Mouse (Mus musculus) right cerebral cortex, postnatal 4 days (tissue): ENCODE results near the gene Cd207.

Experiments used
- DNase-seq: peaks from one replicate; pipeline ENCODE4 v3.0.0-alpha.2; 2022

Cd207 gene

DNA sequence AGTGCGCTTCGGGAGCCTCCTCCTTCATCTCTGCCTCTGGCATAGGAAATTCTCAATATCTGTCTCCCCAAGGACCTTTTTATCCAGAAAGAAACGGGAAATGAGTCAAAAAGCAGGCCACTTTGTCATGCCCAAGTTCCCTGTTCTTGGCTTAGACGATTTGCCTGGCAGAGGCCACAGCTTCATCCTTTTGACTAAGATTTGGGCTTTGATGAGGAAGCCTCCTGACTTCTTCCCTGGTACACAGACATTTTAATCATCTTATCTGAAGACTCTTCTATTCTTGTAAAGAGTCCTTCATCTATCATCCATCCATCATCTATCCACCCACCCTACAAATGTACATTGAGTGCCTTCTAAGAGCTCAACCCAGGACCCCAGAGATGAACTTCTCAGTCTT is at the start of gene Cd207:
Cd207 (minus strand) TSS at position 101 of the 400 bp plus-strand sequence.
- DNase-seq, result no peak

DNA sequence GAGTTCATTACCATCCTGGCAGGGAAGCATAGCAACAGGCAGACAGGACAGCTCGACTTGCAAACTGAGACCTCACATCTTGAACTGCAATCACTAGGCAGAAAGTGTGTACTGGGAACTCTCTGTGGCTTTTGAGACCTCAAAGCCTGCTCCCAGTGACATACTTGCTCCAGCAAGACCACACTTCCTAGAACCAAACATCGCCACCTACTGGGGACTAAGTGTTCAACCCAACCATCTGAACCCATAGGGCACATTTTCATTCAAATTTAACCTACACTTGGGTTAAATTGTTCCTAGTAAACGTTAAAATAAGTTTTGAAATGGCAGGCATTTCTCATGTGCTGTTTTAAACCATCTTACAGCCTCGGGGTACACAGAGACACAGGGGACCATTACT is 49.5 kb upstream of the Cd207 start:
- DNase-seq, result no peak

DNA sequence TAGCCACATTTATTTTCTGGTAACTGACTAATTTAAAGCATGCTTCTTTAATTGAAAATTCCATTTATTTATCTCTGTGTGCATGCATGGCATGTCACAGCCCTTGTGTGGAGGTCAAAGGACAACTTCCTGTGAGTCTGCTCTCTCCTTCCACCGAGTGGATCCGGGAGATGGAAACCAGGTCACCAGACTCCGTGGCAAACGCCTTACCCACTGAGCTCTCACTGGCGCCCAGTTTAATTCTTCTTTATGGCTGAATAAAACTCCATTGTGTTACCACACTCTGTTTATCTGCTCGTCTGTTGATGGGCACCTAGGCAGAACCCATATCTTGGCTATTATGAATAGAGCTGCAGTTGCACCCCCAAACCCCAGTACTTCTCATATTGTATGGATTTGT is 44.9 kb upstream of the Cd207 start:
- no peak for DNase-seq

DNA sequence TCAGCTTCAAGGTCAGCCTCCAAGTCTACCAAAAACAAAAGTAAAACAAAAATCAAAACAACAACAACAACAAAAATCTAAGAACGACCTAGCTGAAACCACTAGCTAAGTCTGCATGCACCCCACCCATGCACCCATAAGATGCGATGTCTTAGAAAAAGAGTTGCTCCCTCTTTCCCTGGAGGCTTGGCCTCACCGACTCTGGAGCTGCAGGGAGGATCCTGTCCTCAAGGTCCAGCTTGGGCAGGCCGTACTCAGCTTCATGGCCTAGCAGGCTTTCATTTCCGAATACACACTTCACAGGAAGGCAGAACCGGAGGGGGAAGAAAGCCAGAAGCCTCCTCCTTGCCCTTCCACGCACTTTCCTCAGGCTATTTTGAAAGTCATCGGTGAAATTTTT is 39.4 kb upstream of the Cd207 start:
- no peak for DNase-seq

DNA sequence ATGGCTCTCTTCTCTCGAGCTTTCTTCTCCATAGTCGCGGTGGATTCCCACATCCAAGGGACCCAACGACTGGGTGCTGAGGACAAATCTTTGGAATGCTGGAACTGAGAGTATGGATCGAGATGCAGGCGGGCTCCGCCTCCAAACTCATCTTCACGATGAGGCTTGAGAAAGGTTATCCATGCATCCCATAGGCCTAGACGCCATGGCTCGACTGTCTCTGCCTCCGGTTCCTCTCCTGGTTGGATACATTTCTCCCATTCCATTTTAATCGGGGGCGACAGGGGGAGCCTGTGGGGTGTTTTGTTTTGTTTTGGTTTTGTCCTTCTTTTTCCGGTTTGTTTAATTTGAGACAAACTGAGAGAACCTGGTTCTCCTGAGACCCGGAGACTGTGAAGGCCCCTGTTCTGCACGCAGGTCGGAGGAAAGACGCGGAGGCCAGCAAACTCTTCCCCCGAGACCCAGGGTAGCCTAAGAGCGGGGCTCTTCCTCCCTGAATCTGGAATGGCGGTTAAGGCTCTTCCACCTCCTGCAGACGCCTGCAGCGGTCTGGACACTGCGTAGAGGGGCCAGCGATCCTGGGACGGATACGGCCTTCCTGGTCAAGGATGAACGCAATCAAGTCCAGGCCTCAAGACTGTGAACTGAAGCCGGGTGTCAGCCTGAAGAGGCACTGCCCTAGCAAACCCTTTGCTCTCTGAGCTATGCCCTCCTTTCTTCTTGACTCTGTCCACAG is 38.0 kb upstream of the Cd207 start:
- DNase-seq, result no peak

DNA sequence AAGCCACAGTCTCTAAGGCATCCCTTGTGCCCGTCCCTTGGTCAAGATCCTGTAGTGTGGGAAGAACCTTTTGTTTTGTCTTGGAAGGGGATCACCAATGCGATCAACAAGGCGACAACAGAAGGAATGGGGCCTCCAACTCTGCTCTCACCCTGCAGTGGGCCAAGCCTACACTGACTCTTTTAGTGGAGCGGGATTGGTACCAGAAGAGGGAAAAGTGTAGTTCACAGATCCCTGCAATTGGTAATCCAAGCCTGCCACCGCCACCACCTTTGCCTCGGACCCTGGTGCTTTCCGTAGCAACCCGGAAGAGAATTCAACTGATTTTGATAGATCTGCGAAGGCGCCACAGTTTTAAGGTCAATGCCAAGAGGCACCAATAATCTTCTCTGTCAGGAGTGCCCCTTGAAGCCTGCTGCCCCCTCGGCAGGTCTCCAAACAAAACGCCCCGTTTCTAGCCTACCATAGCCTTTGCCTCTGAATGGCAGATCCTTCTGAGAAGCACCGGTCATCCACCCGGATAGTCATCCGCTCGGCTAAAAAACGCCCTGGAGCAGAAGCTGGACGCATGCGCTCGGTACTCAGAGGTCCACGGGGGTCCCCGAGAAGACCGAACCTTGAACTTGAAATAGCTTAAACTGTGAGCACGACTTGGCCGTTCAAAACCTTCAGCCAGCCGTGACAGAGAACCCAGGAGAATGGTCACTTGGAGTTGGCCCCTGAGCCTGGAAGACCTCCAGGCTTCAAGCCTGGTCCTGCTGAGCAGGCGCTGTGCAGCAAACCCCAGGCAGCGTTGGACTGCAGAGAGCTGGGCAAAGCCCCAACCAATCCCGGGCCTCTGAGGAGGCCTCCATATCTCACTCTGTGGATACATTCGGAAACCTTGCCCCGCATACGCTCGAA is 36.8 kb upstream of the Cd207 start:
- DNase-seq, result no peak

DNA sequence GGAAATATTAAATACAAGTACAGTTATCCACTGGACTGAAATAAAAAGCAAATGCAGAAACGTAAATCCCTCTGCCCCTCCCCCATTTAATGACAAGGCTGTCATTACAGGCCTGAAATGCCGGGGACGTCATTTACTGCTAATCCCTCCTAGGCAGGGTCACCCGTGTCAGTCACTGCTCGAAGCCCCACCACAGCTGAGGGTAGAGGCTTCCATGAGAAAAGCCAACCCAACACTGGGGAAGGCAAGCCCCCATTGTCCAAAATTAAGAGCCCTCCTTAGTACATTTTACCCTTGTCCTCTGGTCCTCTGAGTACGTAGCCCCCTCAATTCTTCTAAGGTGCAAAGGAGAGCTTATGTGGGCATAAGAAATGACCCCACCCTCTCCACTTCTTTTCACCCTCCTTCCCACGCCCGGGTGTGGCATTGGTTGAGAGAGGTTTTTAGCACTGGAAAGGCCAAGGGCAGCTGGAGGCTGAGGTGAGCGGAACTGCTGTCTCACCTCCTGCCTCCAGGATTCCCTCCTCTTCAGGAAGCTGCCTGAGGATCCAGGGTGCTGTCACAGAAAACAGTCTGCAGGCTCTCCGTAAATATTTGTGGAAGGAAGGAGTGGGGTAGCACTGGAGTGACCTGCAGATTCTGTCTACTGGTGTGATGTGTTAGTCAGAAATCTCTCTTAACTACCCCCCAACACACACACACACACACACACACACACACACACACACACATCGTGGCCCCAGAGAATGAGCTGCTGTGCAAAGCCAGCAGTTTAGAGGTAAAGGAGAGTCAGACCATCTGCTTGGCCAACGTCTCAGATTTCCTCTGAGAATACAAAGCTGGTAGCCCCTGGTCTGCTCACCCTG is 35.8 kb upstream of the Cd207 start:
- DNase-seq, result no peak

DNA sequence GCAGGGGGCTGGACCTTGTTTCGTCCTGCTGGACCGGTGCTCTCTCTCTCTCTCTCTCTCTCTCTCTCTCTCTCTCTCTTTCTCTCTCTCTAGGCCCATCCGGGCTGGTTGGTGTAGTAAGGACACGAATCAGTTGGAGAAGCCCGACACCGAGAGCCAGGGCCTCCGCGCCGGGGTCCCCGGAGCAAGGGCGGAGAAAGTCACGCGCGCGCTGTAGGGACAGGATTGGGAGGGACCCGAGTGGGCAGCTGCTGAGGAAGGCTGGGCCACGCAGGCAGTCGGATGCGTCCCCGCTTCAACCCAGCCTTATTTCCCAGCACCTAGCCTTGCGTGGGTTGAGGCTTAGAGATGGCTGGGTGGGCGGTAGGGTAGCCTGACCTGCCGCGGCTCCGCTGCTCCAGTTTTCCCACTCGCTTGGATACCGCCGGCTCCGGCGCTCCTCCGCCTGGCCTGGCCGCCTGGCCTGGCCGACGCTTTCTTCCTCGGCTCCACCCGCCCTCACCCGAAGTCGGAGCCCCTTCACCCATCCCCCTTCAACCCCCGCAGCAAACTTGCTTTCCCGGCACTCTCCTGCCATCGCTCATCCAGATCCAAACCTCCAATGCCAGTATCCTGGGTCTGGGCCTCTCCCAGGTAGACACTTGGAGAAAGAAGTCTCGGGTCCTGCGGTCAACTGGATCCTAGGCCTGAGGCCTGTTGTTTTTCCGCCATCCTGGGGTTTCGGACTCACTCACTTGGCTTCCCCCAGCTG is 34.2 kb upstream of the Cd207 start:
- no peak for DNase-seq

DNA sequence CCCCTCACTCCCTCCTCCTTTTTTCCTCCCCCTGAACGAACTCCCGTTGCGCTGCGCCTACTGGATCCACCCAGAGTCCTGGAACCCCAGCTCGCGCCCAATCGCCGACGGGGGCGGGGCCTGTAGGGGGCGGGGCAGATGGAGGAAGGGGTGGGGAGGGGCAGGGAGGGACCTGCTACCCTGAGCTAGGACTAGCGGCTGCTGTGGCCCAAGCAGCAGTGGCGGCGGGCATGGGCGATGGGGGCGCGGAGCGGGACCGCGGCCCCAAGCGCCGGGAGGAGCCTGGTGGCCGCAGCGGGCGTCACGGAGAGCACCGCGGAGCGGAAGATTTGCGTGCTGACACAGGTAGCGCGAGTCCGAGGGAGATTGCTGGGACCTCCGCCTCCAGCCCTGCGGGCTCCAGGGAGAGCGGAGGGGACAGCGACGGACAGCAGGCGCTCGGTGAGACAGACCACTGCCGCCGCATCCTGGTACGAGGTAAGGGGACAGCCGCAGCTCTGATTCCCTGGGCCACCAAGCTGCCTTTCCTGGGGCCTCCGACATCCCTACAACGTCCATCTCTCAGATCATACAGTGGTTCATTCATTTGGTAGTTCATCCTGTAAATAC is 33.5 kb upstream of the Cd207 start, which contains the start of gene Vax2:
Vax2 (plus strand) TSS at position 198 of the 609 bp plus-strand sequence.
- no peak for DNase-seq

DNA sequence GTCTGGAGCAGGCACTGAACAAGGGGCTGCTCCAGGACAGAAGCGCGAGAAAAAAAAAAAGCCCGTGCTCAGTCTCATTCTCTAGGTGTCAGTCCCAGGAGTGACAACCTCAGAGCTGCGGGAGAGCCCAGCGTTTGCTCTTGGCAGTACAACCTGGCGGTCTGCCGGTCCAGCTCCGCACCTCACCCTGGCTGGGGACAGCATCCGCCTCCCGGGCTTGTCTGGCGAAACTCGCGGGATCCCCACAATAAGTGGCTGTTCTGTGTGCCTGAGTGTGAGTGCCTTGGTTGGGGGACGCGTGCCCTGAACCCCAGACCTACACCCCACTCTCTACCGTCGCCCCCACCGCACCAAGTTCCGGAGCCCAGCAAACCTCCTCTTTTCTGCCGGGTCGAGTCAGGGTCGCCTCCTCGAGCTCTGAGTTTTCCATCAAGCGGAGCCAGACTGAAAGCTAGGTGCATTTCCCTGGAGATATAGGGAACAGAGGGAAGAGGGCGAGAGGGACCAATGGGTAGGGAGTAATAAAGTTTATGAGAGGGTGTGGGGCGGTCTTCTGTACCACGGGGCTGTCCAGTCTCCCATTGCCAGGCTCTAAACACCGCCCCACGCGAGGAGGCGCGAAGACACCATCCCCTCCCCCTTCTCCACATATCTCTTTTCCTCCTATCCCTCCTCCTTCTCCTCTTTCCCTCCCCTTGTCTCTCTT is 32.9 kb upstream of the Cd207 start:
- no peak for DNase-seq

DNA sequence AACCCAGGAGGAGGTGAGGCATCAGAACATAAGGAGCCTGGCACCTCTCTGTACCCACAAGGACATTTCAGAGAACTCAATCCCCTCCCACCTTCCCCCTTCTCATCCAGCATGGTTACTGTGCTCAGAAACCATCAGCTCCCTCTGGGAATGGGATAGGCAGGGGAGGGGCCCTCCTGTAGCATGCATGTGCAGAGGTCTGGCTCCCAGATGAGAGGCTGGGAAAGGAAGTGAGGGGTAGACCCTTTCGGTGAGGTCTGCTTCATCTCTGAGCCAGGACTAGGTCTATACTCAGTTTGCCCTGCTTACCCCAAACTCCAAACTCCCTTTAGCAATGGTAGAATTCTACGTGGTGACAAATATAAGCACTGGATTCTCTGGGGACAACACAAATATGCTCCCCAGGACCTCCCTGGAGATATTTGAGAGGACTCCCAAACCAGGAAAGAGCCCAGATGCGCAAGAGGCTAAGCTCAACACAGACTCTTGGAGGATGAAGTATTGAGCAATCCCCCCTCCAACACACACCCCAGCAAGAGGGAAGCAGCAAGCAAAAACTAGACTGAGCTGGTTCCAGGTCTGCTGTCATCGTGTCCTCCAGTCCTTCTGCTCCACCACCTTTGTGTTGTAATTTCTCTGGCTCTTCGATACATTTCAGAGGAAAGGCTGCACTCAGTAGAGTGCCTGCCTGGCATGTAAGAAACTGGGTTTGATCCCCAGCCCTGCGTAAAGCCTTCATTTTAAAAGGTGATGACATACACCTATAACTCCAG is 30.3 kb upstream of the Cd207 start:
- DNase-seq, result no peak

DNA sequence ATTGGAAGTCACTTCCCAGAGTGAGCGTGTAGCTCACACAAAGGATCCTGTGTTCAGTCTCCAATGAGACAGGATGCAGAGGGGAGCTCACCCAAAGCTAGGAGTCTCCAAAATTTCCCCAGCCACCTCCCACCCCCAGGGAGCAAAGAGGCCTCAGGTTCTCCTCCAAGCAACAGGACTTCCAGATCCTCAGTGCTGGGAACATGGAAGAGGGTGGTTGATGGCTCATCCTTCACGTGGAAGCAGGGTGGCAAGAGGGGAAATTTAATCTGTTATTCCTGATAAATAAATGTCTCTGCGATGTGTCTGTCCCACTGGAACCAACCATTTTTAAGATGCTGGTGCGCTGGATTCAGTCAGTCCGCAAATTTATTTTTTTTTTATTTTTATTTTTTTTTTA is 27.0 kb upstream of the Cd207 start:
- DNase-seq, result no peak

DNA sequence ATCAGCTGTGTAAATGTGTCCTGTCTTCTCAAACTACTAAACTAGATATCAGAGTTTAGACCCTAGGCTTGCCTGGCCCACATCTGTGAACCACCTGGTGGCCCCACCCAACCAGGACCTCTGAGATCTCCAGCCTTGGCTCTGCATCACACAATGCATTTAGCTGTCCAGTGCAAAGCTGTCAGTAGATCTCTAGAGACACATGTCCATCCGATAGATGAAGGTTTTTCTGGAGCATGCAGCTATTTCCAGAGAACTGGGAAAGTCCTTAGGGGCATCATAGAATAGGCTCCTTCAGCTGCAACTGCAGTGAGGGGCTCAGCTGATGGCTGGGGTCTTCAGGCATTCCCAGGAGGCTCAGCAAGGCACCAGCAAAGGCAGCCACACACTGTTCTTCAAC is 26.6 kb upstream of the Cd207 start:
- no peak for DNase-seq

DNA sequence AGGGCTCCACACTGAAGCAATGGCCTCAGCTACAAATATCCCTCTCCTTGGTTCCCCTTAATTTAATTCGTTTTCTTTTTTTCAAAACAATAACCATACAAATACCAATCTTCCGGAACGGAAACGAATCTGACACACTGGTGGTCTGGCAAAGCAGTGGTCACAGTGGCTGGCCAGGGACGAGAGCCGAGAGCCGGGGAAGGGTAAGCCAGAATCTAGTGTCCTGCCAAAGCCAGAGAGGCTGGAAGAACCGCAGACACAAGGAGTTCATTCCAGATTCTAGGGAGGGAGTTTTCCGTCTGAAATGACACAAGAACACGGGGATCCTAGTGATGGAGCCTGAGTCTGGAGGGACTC is 26.0 kb upstream of the Cd207 start:
- DNase-seq, result no peak

DNA sequence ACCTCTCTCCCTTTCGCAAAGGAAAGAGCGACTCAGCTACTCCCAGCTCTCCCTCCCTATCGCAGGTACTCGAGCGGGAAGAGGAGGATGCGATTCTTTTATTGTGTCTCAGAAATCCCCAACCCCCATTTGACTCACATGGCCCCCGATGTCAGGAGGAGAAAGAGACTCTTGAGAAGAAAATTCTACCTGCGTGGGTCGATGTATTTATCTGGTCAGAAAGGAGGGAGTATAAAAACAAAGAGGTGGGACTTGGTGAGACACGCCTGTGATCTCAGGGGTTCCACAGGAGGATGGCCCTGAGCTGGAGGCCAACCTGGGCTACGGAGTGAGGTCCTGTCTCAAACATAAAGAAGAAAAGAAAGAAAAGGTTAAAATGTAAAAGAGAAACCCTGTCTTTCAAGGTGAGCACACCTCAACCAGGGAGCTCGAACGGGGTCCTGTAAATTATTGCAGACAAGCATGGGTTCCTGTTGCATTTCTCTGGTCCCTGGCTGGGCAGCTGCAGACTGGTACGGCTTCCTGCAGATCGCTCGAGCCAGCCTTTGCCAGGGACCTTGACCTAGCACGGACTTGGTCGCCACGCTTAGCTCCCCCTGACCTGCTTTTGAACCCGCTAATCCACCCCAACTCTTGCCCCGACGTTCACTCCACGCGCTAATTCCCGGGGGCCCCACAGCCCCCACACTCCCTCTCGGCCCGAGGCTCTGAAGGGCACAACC is 25.5 kb upstream of the Cd207 start:
- no peak for DNase-seq

DNA sequence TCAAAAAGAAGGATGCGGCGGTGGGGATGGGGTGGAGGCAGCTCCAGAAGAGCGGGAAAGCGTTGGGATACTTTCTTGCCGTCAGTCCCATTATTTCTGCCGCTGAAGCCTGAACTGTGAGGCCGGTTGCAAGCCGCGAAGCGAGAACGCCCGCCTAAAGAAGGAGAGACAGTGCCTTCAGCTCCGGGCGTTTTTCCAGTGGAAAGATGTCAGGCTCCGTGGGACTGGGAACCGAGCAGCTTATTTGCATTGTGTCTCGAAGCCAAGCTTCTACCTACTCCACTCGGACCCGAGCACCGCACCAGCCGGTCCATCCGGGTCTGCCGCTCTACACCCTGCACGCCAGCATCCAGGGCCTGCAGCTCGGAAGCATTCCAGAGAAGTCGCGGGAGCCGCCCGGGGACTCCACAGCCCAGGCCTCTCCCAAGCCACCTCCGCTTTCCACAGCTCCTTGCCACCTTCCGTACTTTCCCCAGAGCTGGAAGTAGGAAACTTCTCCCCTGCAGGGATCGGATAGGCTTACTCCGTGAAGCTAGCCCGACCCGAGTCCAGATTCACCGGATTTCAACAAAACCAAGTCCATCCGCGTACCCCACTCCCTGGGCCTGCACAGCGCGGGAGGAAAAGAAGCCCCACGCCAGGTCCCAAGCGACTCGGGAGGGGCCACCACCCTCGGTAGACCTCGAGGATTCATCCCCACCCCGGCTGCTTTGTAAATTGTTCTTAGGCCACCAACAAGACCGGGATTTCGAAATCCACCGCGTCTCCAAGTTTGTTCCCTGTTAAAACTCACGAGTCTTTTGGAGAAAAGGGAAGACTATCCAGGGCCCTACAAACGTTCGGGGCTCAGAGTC is 24.7 kb upstream of the Cd207 start:
- no peak for DNase-seq

DNA sequence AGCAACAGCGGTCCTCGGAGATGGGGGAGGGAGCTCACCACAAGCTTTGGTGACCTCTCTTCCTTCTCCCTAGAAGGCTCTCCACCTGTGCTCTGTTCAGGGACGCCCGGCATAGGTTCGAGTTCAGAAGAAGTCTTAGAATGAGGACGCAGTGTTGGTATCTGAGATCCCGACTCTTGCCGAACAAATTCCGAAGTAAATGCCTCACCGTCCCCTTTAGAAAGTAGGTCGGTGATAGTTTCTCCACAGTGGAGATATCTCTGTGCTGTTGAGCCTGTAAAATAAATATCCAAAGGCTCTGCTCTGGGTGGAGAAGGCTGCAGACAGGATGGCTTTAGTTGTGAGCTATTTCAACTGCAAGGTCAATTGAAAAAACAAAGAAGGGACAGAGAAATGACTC is 23.3 kb upstream of the Cd207 start:
- DNase-seq, result no peak

DNA sequence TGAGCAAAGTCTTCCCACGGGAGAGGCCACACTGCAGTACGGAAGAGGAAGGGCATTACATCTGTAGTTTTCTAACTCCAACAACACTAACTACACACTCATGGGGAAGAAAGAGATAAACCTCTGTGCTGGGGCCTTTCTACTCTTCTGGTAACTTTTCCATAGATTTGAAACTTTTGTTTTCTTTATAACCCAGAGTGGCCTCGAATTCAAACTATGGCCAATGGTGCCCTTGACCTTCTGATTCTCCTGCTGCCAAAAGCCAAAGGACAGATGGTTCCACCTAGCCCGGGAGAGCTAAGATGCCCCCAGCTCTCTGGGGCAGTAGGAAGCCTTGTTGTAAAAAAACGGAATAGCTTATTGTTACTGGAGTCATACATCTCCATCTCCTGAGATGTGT is 22.3 kb upstream of the Cd207 start:
- DNase-seq, result no peak

DNA sequence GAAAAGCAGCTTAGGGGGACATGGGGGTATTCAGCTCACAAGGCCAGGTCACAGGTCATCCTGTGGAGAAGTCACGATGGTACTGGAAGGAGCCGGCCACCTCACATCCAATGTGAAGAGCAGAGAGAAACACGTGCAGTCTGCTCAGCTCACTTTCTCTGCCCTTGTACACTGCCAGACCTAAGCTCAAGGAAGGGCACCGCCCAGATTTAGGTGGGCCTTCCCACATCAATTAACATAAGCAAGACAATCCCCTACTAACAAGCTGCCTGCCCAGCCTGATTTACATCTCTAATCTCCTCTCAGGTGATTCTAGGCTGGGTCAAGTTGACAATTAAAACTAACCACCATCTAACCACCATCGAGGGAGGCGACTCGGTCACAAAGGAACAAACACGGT is 20.3 kb upstream of the Cd207 start:
- no peak for DNase-seq
